Mouse (Mus musculus): ENCODE measurements around the gene Mtch1. TPM values are rescaled to one million over a fixed set of nuclear protein-coding genes. Genes with fewer than 3 reads are reported as not detected.
"Not testable (repeated sequence)": the region's sequence is repeated elsewhere in the genome, so short reads cannot be mapped to it uniquely, and the experiment has no call there.

Mtch1 gene
- polyA plus RNA-seq, 1 experiment from 2014 or later, result 189 TPM

- 0 out of 2 replicates have a peak, but pooled peaks cover 2% of the 10 kb centered on the region for H3K4me1 ChIP-seq (replicated peaks; ENCODE audit: control insufficient read depth, insufficient read depth)
- peak overlapping the region; percentile 31 for H3K4me2 ChIP-seq (replicated peaks; ENCODE audit: low read depth)
- 41% methylated on average over 41 of the region's 41 CpGs for WGBS
- no peak; the same call in 1 of the 2 replicates for ATAC-seq (ENCODE audit: low FRiP score, low TSS enrichment)
- TF ChIP-seq EP300 (optimal IDR thresholded peaks at IDR 0.05), result no peak
- no peak for TF ChIP-seq CTCF (IDR thresholded peaks at IDR 0.05; ENCODE audit: low read depth)
- no peaks in the 10 kb centered on the region for H3K27me3 ChIP-seq (ENCODE audit: control insufficient read depth, insufficient read depth, low read length)
- no peak overlapping the region for H3K27ac ChIP-seq (replicated peaks)
- H3K9ac ChIP-seq (ENCODE audit: low read length), result no peak overlapping the region
- H3K4me3 ChIP-seq (ENCODE audit: low read depth, low read length), result no peak overlapping the region; the same call in 1 of the 2 replicates
- DNase-seq (ENCODE audit: low spot score), result no peak
- H3K36me3 ChIP-seq (ENCODE audit: control insufficient read depth, insufficient read depth, low read length), result no peaks in the 10 kb centered on the region
- no peaks in the 10 kb centered on the region for H3K9me3 ChIP-seq (ENCODE audit: control insufficient read depth, low read length)
Observed at GRCm38 (mm10) chr17:29321765-29322602, 25.8 kb downstream of the Mtch1 start.

GRCm38 (mm10) chr17:29319881-29320639 lies 27.7 kb downstream of the Mtch1 start:
- H3K27ac ChIP-seq (replicated peaks), result no peak overlapping the region
- H3K4me1 ChIP-seq (replicated peaks; ENCODE audit: control insufficient read depth, insufficient read depth), result no peaks in the 10 kb centered on the region
- TF ChIP-seq EP300 (optimal IDR thresholded peaks at IDR 0.05) (no peak), CTCF (IDR thresholded peaks at IDR 0.05; ENCODE audit: low read depth) (no peak)
- WGBS, result 58% methylated on average over 8 of the region's 8 CpGs
- H3K27me3 ChIP-seq (ENCODE audit: control insufficient read depth, insufficient read depth, low read length), result no peaks in the 10 kb centered on the region
- H3K9me3 ChIP-seq (ENCODE audit: control insufficient read depth, low read length), result no peaks in the 10 kb centered on the region
- no peak overlapping the region for H3K9ac ChIP-seq (ENCODE audit: low read length)
- H3K36me3 ChIP-seq (ENCODE audit: control insufficient read depth, insufficient read depth, low read length), result no peaks in the 10 kb centered on the region
- no peak overlapping the region for H3K4me3 ChIP-seq (ENCODE audit: low read depth, low read length)
- no peak overlapping the region for H3K4me2 ChIP-seq (replicated peaks; ENCODE audit: low read depth)
- ATAC-seq (ENCODE audit: low FRiP score, low TSS enrichment) (no peak), DNase-seq (ENCODE audit: low spot score) (no peak)

GRCm38 (mm10) chr17:29319476-29319875 lies 28.3 kb downstream of the Mtch1 start:
- ATAC-seq (ENCODE audit: low FRiP score, low TSS enrichment) (no peak), DNase-seq (ENCODE audit: low spot score) (no peak)
- Histone ChIP-seq H3K27ac (replicated peaks) (no peak overlapping the region), H3K9me3 (ENCODE audit: control insufficient read depth, low read length) (no peaks in the 10 kb centered on the region), H3K4me2 (replicated peaks; ENCODE audit: low read depth) (no peak overlapping the region), H3K4me3 (ENCODE audit: low read depth, low read length) (no peak overlapping the region), H3K27me3 (ENCODE audit: control insufficient read depth, insufficient read depth, low read length) (no peaks in the 10 kb centered on the region), H3K9ac (ENCODE audit: low read length) (no peak overlapping the region), H3K36me3 (ENCODE audit: control insufficient read depth, insufficient read depth, low read length) (no peaks in the 10 kb centered on the region), H3K4me1 (replicated peaks; ENCODE audit: control insufficient read depth, insufficient read depth) (no peaks in the 10 kb centered on the region)
- TF ChIP-seq EP300 (optimal IDR thresholded peaks at IDR 0.05) (no peak), CTCF (IDR thresholded peaks at IDR 0.05; ENCODE audit: low read depth) (no peak)
- 93% methylated on average over 7 of the region's 7 CpGs for WGBS

GRCm38 (mm10) chr17:29318731-29319250 lies 28.9 kb downstream of the Mtch1 start:
- WGBS, result 51% methylated on average over 6 of the region's 6 CpGs
- no peaks in the 10 kb centered on the region for H3K4me1 ChIP-seq (replicated peaks; ENCODE audit: control insufficient read depth, insufficient read depth)
- ATAC-seq (ENCODE audit: low FRiP score, low TSS enrichment) (no peak), DNase-seq (ENCODE audit: low spot score) (no peak)
- H3K27me3 ChIP-seq (ENCODE audit: control insufficient read depth, insufficient read depth, low read length), result no peaks in the 10 kb centered on the region
- H3K9me3 ChIP-seq (ENCODE audit: control insufficient read depth, low read length), result no peaks in the 10 kb centered on the region
- TF ChIP-seq EP300 (optimal IDR thresholded peaks at IDR 0.05) (no peak), CTCF (IDR thresholded peaks at IDR 0.05; ENCODE audit: low read depth) (no peak)
- H3K9ac ChIP-seq (ENCODE audit: low read length), result no peak overlapping the region
- no peak overlapping the region for H3K4me3 ChIP-seq (ENCODE audit: low read depth, low read length)
- H3K27ac ChIP-seq (replicated peaks), result no peak overlapping the region
- H3K4me2 ChIP-seq (replicated peaks; ENCODE audit: low read depth), result no peak overlapping the region
- no peaks in the 10 kb centered on the region for H3K36me3 ChIP-seq (ENCODE audit: control insufficient read depth, insufficient read depth, low read length)

- WGBS, result 75% methylated on average over 3 of the region's 3 CpGs
- H3K4me3 ChIP-seq (ENCODE audit: low read depth, low read length); H3K4me2 ChIP-seq (replicated peaks; ENCODE audit: low read depth); H3K36me3 ChIP-seq (ENCODE audit: control insufficient read depth, insufficient read depth, low read length); ATAC-seq (ENCODE audit: low FRiP score, low TSS enrichment); H3K4me1 ChIP-seq (replicated peaks; ENCODE audit: control insufficient read depth, insufficient read depth); H3K9me3 ChIP-seq (ENCODE audit: control insufficient read depth, low read length); H3K27ac ChIP-seq (replicated peaks); H3K27me3 ChIP-seq (ENCODE audit: control insufficient read depth, insufficient read depth, low read length); DNase-seq (ENCODE audit: low spot score); H3K9ac ChIP-seq (ENCODE audit: low read length): not testable (repeated sequence)
Observed at GRCm38 (mm10) chr17:29317380-29317779, 30.4 kb downstream of the Mtch1 start, which contains the start of gene Pi16. Gene Pi16, plus strand, starts transcription at chr17:29317680.

All from stomach, postnatal 0 days (tissue).